Mouse (Mus musculus): ENCODE results near the gene Suco.

DNA sequence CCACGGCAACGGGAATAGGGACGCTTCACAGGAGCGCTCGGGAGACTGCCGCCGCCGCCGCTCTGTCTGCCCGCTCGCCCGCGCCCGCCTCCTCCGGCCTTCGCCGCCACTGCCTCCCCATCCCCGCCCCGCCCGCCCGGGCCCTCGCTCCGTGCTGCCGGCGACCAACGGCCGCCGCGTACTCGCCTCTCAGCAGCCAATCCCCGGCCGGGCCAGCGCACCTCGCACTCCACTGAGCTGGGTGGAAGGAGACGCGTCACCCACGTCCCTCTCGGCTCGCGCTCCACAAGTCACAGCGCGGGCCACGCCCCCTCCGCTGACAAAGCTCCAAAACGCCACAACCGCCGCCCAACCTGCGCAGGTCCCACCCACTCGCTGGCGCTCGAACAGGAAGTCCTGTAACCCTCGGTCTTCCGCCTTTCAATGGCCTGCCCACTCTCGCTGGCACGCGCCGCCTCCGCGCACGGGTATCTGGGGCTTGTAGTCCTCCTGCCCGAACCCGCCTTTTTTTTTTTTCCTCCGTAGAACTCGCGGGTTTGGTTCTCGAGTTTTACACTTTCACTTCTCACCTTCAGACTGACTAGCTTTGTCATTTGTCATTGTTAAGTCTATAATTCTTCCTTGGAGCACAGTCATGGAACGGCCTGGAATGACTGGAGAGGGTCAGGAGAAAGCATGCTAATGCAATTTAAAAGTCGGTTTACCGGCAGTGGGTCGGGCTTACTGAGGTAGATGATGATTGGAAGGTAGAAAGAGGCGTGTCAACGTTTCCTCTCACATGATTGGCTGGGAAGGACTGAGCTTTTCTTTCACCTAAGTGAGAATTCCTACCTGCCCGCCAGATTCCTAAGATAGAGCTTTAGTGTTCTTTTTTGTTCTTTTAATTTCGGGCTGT is at the start of gene Suco:
- TF ChIP-seq CTCF (IDR thresholded peaks at IDR 0.05; ENCODE audit: low read depth), result no peak
- peak; percentile 41; the same call in 1 of the 2 replicates for TF ChIP-seq EP300 (IDR thresholded peaks at IDR 0.05; ENCODE audit: low read depth)
